Mouse (Mus musculus) layer of hippocampus, adult 9-11 months (tissue): ENCODE measurements around the gene Ap5m1.
"Not testable (repeated sequence)": the region's sequence is repeated elsewhere in the genome, so short reads cannot be mapped to it uniquely, and the experiment has no call there.

Experiments used
- DNase-seq: peaks from one replicate; pipeline ENCODE4 v3.0.0; 2022

The Ap5m1 gene

GRCm38 (mm10) chr14:49065529-49066273 lies at the start of gene Ap5m1:
Ap5m1 (plus strand) TSS chr14:49066097.
- no peak for DNase-seq

GRCm38 (mm10) chr14:49019765-49020164 lies 46.1 kb upstream of the Ap5m1 start:
- DNase-seq, result no peak

- no peak for DNase-seq
Observed at GRCm38 (mm10) chr14:49027040-49027778, 38.7 kb upstream of the Ap5m1 start.

GRCm38 (mm10) chr14:49027779-49028368 lies 38.0 kb upstream of the Ap5m1 start:
- no peak for DNase-seq

- DNase-seq, result no peak
Observed at GRCm38 (mm10) chr14:49028991-49029390, 36.9 kb upstream of the Ap5m1 start.

- no peak for DNase-seq
Observed at GRCm38 (mm10) chr14:49045610-49046009, 20.3 kb upstream of the Ap5m1 start.

GRCm38 (mm10) chr14:49049492-49049891 lies 16.4 kb upstream of the Ap5m1 start:
- no peak for DNase-seq

- no peak for DNase-seq
Observed at GRCm38 (mm10) chr14:49063838-49064237, 2.1 kb upstream of the Ap5m1 start.

- peak; percentile 95 for DNase-seq
Observed at GRCm38 (mm10) chr14:49066274-49066823, 452 bp downstream of the Ap5m1 start, which contains the start of gene Exoc5. Exoc5 (minus strand) TSS chr14:49066653.

DNA sequence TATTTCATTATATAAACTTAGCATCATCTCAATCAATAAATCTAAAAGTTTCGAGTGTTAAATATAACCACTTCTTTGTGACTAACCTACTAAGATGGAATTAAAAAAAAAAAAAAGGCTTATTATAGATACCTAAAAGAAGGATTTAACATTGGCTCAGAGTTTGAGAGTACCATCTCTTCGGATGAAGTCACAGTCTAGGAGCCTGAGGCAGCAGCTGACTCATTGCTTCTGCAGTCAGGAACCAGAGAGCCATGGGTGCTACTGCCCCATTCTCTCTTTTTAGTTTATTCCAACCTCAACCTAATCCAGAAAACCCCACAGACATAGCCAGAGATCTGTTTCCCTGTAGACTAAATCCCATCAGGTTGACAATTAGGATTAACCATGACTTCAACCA lies 6.9 kb downstream of the Ap5m1 start:
- DNase-seq, result no peak

GRCm38 (mm10) chr14:49073896-49074295 lies 8.0 kb downstream of the Ap5m1 start:
- peak; percentile 24 for DNase-seq

GRCm38 (mm10) chr14:49074361-49074760 lies 8.5 kb downstream of the Ap5m1 start:
- no peak for DNase-seq

DNA sequence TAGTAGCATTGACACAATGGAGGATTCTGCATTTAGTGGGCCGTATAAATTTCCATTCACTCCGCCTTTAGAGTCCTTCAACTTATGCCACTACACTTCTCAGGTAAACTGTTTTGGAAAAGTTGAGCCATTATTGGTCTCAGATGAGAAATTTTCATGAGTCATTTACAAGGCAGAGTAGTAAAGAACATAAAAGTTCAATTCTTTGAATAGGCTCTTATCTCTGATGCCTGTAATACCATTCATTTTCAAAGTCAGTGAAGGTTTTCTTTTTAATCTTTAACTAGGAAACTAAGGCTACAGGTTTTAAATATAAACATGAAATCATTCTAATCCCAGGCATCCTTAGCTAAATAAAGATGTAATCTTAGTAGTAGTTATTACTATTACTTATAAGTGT lies 12.9 kb downstream of the Ap5m1 start:
- DNase-seq, result no peak

DNA sequence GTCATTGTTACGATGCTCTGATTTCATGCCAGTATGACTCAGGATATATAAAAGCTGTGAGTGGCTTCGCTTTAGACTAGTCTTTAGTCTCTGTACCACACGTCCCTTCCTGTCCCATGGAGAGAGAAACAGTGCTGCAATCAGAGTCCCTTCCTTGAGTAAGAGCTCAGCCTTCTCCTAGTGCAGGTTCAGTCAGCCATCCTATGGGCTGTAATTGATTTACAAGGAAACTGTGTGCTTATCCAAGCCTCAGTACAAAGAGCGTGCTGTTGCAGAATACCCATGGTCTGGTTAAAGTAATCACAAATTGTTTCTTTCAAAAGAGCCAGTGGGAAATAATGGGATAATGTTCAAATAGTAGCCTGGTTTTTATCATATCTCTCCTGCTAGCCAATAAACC lies 20.6 kb downstream of the Ap5m1 start:
- no peak for DNase-seq

- no peak for DNase-seq
Observed at GRCm38 (mm10) chr14:49088155-49089048, 22.5 kb downstream of the Ap5m1 start.

- no peak for DNase-seq
Observed at GRCm38 (mm10) chr14:49089461-49090058, 23.7 kb downstream of the Ap5m1 start.

DNA sequence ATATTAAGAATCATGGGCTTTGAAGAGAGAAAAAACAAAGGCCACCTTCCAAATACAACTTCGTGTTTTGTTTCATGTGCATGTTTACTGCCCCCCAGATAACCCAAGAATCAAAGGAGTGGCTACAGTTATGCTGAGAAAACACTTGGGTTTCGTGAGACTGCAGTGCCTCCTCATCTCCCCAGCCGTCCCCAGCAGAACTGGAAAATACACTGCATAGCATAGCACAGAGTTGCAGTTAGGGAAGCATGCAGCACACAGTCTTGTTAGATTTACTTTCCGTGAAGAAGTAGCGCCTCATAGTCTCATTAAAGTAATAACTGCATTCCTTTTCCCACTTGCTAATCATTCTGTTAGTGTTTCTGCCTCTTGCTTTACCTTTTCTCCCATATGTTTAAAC lies 24.2 kb downstream of the Ap5m1 start:
- DNase-seq, result no peak

DNA sequence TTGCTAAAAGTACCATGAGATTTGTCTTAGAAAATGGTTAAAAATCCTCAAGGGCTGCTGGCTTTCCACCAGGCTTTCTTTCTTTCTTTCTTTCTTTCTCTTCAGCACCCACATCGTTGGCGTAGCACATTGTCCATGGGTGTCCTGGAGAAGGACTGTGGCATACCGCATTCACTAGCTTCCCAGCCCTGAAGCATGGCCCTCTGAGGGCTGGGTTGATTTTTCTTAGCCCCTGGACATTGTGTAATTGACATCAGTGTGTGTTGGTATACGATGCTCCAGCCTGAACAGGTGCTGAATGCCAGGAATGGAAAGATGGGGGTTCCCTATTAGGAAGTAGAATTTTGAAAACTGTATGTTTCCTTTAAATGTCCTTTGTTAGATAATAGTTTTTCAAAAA lies 25.4 kb downstream of the Ap5m1 start:
- DNase-seq, result no peak

DNA sequence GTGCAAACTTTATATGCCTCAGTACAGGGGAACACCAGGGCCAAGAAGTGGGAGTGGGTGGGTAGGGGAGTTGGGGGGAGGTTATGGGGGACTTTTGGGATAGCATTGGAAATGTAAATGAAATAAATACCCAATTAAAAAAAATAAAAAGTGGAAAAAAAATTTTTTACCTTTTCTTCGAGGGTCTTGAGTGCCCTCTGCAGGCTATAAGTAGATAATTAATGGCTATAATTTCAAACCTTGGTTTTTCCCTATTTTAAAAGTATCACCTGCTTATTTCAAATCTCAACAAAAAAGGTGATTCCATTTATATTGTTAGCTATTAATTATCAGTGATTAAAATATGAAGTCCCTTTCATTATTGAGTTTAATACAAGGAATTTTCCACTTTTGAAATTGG lies 25.9 kb downstream of the Ap5m1 start:
- DNase-seq, result not testable (repeated sequence)

- DNase-seq, result peak; percentile 10
Observed at GRCm38 (mm10) chr14:49118381-49118780, 52.5 kb downstream of the Ap5m1 start.

GRCm38 (mm10) chr14:49121723-49122122 lies 55.8 kb downstream of the Ap5m1 start:
- no peak for DNase-seq

- no peak for DNase-seq
Observed at GRCm38 (mm10) chr14:49127162-49127779, 61.4 kb downstream of the Ap5m1 start.
